Mouse (Mus musculus) hindbrain, embryonic 12.5 days (tissue): ENCODE results near the gene Rybp. TPM values are rescaled to one million over a fixed set of nuclear protein-coding genes. Genes with fewer than 3 reads are reported as not detected.

Source experiments
- ATAC-seq: fragments of 200-750 bp; cut with Nextera tagmentation; 2 replicates; pipeline ENCODE4 v1.8.0; 2017; ENCODE audit warnings: moderate TSS enrichment; ENCODE audit not compliant: low FRiP score
- H3K27ac ChIP-seq: fragments of 300-500 bp; sonication (generic); 2 replicates; pipeline ENCODE4 v1.5.1; 2016; ENCODE audit warnings: mild to moderate bottlenecking
- H3K27me3 ChIP-seq: fragments of 300-500 bp; sonication (generic); 2 replicates; pipeline ENCODE4 v1.6.1; 2016; ENCODE audit warnings: mild to moderate bottlenecking
- H3K36me3 ChIP-seq: fragments of 300-500 bp; sonication (generic); 2 replicates; pipeline ENCODE4 v1.6.1; 2016; ENCODE audit warnings: mild to moderate bottlenecking
- H3K4me1 ChIP-seq: fragments of 300-500 bp; sonication (generic); 2 replicates; pipeline ENCODE4 v1.6.1; 2016
- H3K4me2 ChIP-seq: fragments of 300-500 bp; sonication (generic); replicated peaks from 2 replicates; pipeline ENCODE4 v1.6.1; 2016; ENCODE audit warnings: mild to moderate bottlenecking
- H3K4me3 ChIP-seq: fragments of 300-500 bp; sonication (generic); 2 replicates; pipeline ENCODE4 v1.5.1; 2016; ENCODE audit warnings: mild to moderate bottlenecking
- H3K9ac ChIP-seq: fragments of 300-500 bp; sonication (generic); 2 replicates; pipeline ENCODE4 v1.6.1; 2016; ENCODE audit warnings: mild to moderate bottlenecking, moderate library complexity
- H3K9me3 ChIP-seq: fragments of 300-500 bp; sonication (generic); replicated peaks from 2 replicates; pipeline ENCODE4 v1.6.1; 2016; ENCODE audit warnings: mild to moderate bottlenecking
- WGBS: fragments of 180-500 bp; shearing (Covaris S2); methylation state at CpG from one replicate; pipeline ENCODE4 v1.1.7; 2016; 5-methylcytosine and 5-hydroxymethylcytosine counted together
- polyA plus RNA-seq: library from polyadenylated mRNA; unstranded; fragments of >200 nt; fragmentation: Nextera tagmentation; extraction: Ambion mirVana; gene quantifications from 2 replicates; pipeline ENCODE4 v1.2.1, GENCODE M21; 2016

The Rybp gene
- polyA plus RNA-seq, 1 experiment from 2014 or later = 18.4 TPM

GRCm38 (mm10) chr6:100178830-100179229, 108.5 kb downstream of the Rybp start:
- WGBS = 79% methylated on average over 3 of the region's 3 CpGs
- Histone ChIP-seq H3K36me3 (no peaks in the 10 kb centered on the region), H3K27me3 (peaks cover 10% of the 10 kb centered on the region; the same call in 1 of the 2 replicates), H3K9ac (no peak overlapping the region), H3K9me3 (no peaks in the 10 kb centered on the region), H3K4me1 (no peaks in the 10 kb centered on the region), H3K4me3 (no peak overlapping the region), H3K4me2 (no peak overlapping the region), H3K27ac (no peak overlapping the region)
- no peak for ATAC-seq
